Mouse (Mus musculus) embryo, embryonic 10.5 days (tissue): ENCODE measurements at regions not wholly inside any gene's neighbourhood (a gene's known extent, or its start where the extent isn't known, plus 50 kb on each side); places are given as distances from the start of the nearest gene placed in this dataset.

Experiments used
- DNase-seq: peaks from one replicate; pipeline ENCODE4 v3.0.0-alpha.2; 2015; ENCODE audit warnings: low spot score

DNA sequence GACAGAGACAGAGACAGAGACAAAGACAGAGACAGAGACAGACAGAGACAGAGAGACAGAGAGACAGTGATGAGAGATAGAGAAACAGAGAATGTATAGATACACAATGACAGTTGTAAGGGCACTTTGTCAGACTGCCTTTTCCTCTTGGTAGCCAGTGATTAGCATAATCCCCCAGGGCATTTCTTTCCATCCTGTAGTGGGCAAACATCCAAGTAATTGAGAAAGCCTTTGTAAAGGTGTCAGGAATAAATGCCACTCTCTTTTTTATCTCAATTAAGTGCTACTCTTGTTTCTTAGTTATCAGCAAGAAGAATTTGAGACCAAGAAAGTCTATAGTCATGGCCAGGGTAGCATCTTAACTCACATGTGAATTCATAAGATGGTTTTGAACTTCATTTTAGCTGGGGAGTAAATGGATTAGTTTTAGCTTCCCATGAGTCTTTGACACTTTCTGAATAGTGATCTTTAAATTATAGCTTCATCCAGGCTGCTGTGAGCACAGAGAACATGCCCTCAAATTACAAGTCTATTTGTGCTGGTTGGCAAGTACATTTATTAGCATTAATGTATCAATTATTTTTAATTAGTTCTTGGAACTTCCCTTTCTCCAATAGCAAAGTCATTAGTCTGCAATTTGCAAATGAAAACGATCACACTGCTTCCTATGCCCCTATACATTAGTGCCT, 1215.9 kb downstream of the Gm9008 start:
- peak; percentile 5 for DNase-seq

DNA sequence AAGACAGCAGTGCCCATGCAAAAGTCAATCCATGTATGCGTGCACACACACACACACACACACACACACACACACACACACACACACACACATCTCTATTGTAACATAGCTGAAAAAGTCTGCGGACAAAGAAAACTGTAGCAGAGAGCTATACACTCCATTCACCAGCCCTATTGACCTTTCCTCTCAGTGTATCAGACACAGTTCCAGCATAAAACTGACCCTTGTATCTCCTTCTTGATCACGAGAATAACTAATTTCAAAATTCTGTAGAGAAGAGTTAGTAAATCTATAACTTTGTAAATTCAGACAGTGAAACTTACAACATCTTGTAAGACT, 1243.5 kb downstream of the Gm9008 start:
- no peak for DNase-seq

DNA sequence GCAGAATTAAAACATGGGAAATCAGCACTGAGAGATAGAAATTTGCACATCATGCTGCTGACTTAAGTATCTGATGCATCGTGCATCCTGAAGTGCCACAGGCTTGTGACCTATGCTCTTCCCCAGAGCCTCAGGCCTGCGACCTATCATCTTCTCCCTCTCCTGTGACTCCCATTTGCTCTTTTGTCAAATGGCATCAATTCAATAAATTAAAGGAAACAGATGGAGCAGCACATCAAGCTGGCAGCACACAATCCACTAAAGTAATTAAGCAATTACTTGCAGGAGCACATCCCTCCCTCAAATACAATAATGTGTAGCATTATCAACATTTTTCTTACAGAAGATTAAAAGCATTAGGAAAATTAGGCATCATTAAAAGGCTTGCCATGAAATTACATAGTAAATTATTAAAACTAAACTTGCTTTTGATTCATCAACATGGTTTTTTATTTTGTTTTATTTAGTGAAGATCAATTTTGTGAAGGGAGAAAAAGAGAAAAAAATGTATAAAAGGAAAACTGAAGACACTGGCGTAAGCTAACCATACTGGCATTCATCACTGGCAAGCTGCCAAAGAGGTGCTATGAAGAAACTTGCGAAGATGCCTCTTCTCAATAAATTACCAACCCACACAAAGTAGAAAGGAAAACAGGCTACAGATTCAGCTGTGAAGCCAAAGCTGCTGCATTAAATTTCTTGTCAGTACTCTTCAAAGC, 1244.1 kb downstream of the Gm9008 start:
- DNase-seq, result no peak

DNA sequence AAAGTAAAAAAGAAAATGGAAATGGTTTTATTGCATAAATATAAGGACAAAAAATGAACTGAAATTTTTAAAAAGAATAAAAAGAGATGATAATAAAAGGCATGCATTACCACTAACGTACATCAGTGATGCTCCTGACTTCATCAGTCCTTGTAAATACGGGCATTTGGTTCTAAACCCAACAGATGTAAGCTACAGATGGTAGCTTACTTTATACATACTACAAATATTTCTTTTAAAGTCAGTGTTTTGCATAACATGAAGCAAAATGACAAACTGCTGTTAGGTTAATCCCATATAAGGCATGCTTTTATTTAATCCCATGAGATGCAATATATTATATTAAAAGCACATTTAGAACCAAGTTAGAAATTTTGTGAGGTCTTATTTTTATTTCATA, 1282.1 kb downstream of the Gm9008 start:
- no peak for DNase-seq

DNA sequence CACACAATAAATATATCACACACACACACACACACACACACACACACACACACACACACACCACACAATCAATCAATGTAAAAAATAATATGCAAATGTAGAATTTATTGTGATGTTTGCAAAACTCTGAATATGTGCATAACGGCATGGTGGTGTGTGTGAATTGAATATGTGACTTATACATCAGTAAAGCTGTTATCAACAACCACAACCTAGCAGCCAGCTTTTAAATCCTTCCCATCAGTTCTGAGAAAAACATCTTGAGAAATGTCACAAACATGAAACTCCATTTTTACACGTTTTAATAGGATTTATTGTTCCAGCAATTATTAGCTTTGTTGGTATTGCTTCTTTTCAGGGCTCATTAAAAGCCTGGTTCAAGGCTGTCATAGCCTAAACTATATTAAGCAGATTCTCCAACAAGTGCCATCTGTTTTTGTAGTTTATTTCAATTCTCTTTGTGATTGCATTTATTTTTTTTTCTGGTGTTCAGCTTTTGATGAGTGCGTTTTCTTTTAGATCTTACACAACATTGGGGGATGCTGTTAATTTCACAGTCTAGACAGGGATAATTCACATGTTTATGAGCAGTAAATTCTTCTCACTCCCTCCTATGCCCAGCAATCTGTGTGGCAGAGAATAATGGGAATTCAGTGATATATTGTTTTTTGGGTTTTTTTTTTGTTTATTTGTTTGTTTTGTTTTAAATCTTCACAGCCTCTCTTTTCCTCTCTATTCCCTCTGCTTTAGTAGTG, 1284.7 kb downstream of the Gm9008 start:
- DNase-seq, result no peak
